Mouse (Mus musculus): Measurements from ENCODE around the gene Vmn2r56. TPM values are rescaled to one million over a fixed set of nuclear protein-coding genes. Genes with fewer than 3 reads are reported as not detected.
A peak's percentile ranks its signal among the peaks of the same experiment; 100 is the strongest.
"Not testable (repeated sequence)": the region's sequence is repeated elsewhere in the genome, so short reads cannot be mapped to it uniquely, and the experiment has no call there.

The Vmn2r56 gene
- not detected in 2 replicates for polyA plus RNA-seq (2015; fragmentation: Nextera tagmentation; extraction: Ambion mirVana)

GRCm38 (mm10) chr7:12734904-12735303, at the start of gene Vmn2r56:
TSS of gene Vmn2r56 (minus strand) at chr7:12735004.
- Histone ChIP-seq H3K27ac (no peak within 1 kb of the TSS), H3K27me3 (no peaks in the 10 kb centered on the region), H3K9ac (no peak within 1 kb of the TSS), H3K4me1 (replicated peaks) (no peaks in the 10 kb centered on the region), H3K36me3 (no peaks in the 10 kb centered on the region), H3K4me3 (no peak within 1 kb of the TSS), H3K9me3 (replicated peaks) (no peaks in the 10 kb centered on the region), H3K4me2 (no peak within 1 kb of the TSS)
- WGBS: 40% methylated on average over 1 of the region's 1 CpGs
- no peak for ATAC-seq (replicated peaks; ENCODE audit: insufficient number of reproducible peaks, insufficient read depth, low FRiP score, low read depth)

- Histone ChIP-seq H3K27me3 (no peaks in the 10 kb centered on the region), H3K36me3 (peaks cover under 1% of the 10 kb centered on the region; the same call in 1 of the 2 replicates), H3K27ac (no peak overlapping the region), H3K9me3 (replicated peaks) (no peaks in the 10 kb centered on the region), H3K4me3 (peak overlapping the region; percentile 75), H3K4me1 (replicated peaks) (peaks cover 11% of the 10 kb centered on the region), H3K9ac (peak overlapping the region; percentile 76), H3K4me2 (peak overlapping the region; percentile 98)
- WGBS: under 1% methylated on average over 57 of the region's 57 CpGs
- ATAC-seq (replicated peaks; ENCODE audit: insufficient number of reproducible peaks, insufficient read depth, low FRiP score, low read depth): peak; percentile 91
These were observed 45.5 kb upstream of the Vmn2r56 start for GRCm38 (mm10) chr7:12780151-12780830.

GRCm38 (mm10) chr7:12779782-12780150, 45.0 kb upstream of the Vmn2r56 start:
- ATAC-seq (replicated peaks; ENCODE audit: insufficient number of reproducible peaks, insufficient read depth, low FRiP score, low read depth): no peak
- Histone ChIP-seq H3K27me3 (no peaks in the 10 kb centered on the region), H3K4me1 (replicated peaks) (peaks cover 11% of the 10 kb centered on the region), H3K4me2 (peak overlapping the region; percentile 98), H3K9ac (peak overlapping the region; percentile 76), H3K9me3 (replicated peaks) (no peaks in the 10 kb centered on the region), H3K27ac (no peak overlapping the region), H3K4me3 (peak overlapping the region; percentile 75), H3K36me3 (peaks cover 6% of the 10 kb centered on the region; the same call in 1 of the 2 replicates)
- WGBS: 27% methylated on average over 10 of the region's 10 CpGs

- H3K9ac ChIP-seq: no peak overlapping the region
- H3K27ac ChIP-seq: no peak overlapping the region
- no peak for ATAC-seq (replicated peaks; ENCODE audit: insufficient number of reproducible peaks, insufficient read depth, low FRiP score, low read depth)
- peaks cover 11% of the 10 kb centered on the region for H3K4me1 ChIP-seq (replicated peaks)
- H3K36me3 ChIP-seq: peaks cover 12% of the 10 kb centered on the region; the same call in 1 of the 2 replicates
- WGBS: 84% methylated on average over 5 of the region's 5 CpGs
- H3K27me3 ChIP-seq: no peaks in the 10 kb centered on the region
- no peaks in the 10 kb centered on the region for H3K9me3 ChIP-seq (replicated peaks)
- H3K4me2 ChIP-seq: no peak overlapping the region
- H3K4me3 ChIP-seq: no peak overlapping the region
These were observed 44.3 kb upstream of the Vmn2r56 start for GRCm38 (mm10) chr7:12779141-12779540.

- H3K4me3 ChIP-seq: no peak overlapping the region
- H3K9me3 ChIP-seq (replicated peaks): no peaks in the 10 kb centered on the region
- no peak overlapping the region for H3K4me2 ChIP-seq
- no peak for ATAC-seq (replicated peaks; ENCODE audit: insufficient number of reproducible peaks, insufficient read depth, low FRiP score, low read depth)
- H3K4me1 ChIP-seq (replicated peaks): peaks cover 2% of the 10 kb centered on the region
- no peak overlapping the region for H3K9ac ChIP-seq
- H3K27ac ChIP-seq: no peak overlapping the region
- peaks cover 34% of the 10 kb centered on the region; the same call in 1 of the 2 replicates for H3K36me3 ChIP-seq
- 95% methylated on average over 1 of the region's 1 CpGs for WGBS
- H3K27me3 ChIP-seq: no peaks in the 10 kb centered on the region
These were observed 39.8 kb upstream of the Vmn2r56 start for GRCm38 (mm10) chr7:12774606-12775005.

- ATAC-seq (replicated peaks; ENCODE audit: insufficient number of reproducible peaks, insufficient read depth, low FRiP score, low read depth): no peak
- H3K9ac ChIP-seq: no peak overlapping the region
- no peak overlapping the region for H3K27ac ChIP-seq
- no peak overlapping the region for H3K4me3 ChIP-seq
- no peaks in the 10 kb centered on the region for H3K4me1 ChIP-seq (replicated peaks)
- H3K27me3 ChIP-seq: no peaks in the 10 kb centered on the region
- peaks cover 34% of the 10 kb centered on the region; the same call in 1 of the 2 replicates for H3K36me3 ChIP-seq
- WGBS: 82% methylated on average over 9 of the region's 9 CpGs
- H3K9me3 ChIP-seq (replicated peaks): no peaks in the 10 kb centered on the region
- no peak overlapping the region for H3K4me2 ChIP-seq
These were observed 39.3 kb upstream of the Vmn2r56 start for GRCm38 (mm10) chr7:12774111-12774510.

GRCm38 (mm10) chr7:12749431-12750198, 14.8 kb upstream of the Vmn2r56 start:
- no peak overlapping the region for H3K9ac ChIP-seq
- H3K4me3 ChIP-seq: peak overlapping the region; percentile 27
- ATAC-seq (replicated peaks; ENCODE audit: insufficient number of reproducible peaks, insufficient read depth, low FRiP score, low read depth): no peak
- no peaks in the 10 kb centered on the region for H3K36me3 ChIP-seq
- H3K4me2 ChIP-seq: peak overlapping the region; percentile 34; the same call in 1 of the 2 replicates
- H3K9me3 ChIP-seq (replicated peaks): no peaks in the 10 kb centered on the region
- H3K4me1 ChIP-seq (replicated peaks): no peaks in the 10 kb centered on the region
- no peak overlapping the region for H3K27ac ChIP-seq
- WGBS: 73% methylated on average over 24 of the region's 24 CpGs
- no peaks in the 10 kb centered on the region for H3K27me3 ChIP-seq

- H3K4me3 ChIP-seq; H3K4me1 ChIP-seq (replicated peaks); H3K27ac ChIP-seq; H3K9me3 ChIP-seq (replicated peaks); H3K4me2 ChIP-seq; H3K36me3 ChIP-seq; H3K9ac ChIP-seq; H3K27me3 ChIP-seq; ATAC-seq (replicated peaks; ENCODE audit: insufficient number of reproducible peaks, insufficient read depth, low FRiP score, low read depth): not testable (repeated sequence)
- 83% methylated on average over 3 of the region's 3 CpGs for whole genome bisulfite sequencing
These were observed 49.9 kb downstream of the Vmn2r56 start, which contains the start of gene Vmn2r55 for GRCm38 (mm10) chr7:12684903-12685302. TSS of gene Vmn2r55 (minus strand) at chr7:12685003.

GRCm38 (mm10) chr7:12640219-12640618, 94.6 kb downstream of the Vmn2r56 start, which contains the start of gene Vmn2r54:
TSS of gene Vmn2r54 (minus strand) at chr7:12640319.
- H3K36me3 ChIP-seq; H3K9me3 ChIP-seq (replicated peaks); H3K9ac ChIP-seq; H3K4me2 ChIP-seq; H3K4me1 ChIP-seq (replicated peaks); ATAC-seq (replicated peaks; ENCODE audit: insufficient number of reproducible peaks, insufficient read depth, low FRiP score, low read depth); H3K27me3 ChIP-seq; H3K27ac ChIP-seq; H3K4me3 ChIP-seq: not testable (repeated sequence)
- 58% methylated on average over 3 of the region's 4 CpGs for WGBS
